Mouse (Mus musculus) T-cell, adult 2 months (primary cell): ENCODE measurements at regions not wholly inside any gene's neighbourhood (a gene's known extent, or its start where the extent isn't known, plus 50 kb on each side); places are given as distances from the start of the nearest gene placed in this dataset.

ENCODE experiments used
- DNase-seq: peaks from one replicate; pipeline ENCODE4 v3.0.0; 2022; ENCODE audit warnings: low spot score

- DNase-seq: no peak
Observed at GRCm38 (mm10) chr14:76302322-76302991, 112.3 kb upstream of the Tsc22d1 start.

- no peak for DNase-seq
Observed at GRCm38 (mm10) chr14:76307603-76308002, 107.2 kb upstream of the Tsc22d1 start.

- no peak for DNase-seq
Observed at GRCm38 (mm10) chr14:76308188-76308812, 106.5 kb upstream of the Tsc22d1 start.

- no peak for DNase-seq
Observed at GRCm38 (mm10) chr14:76309606-76310005, 105.2 kb upstream of the Tsc22d1 start.

GRCm38 (mm10) chr14:76310278-76310677 is 104.5 kb upstream of the Tsc22d1 start:
- no peak for DNase-seq

- DNase-seq: no peak
Observed at GRCm38 (mm10) chr14:76313424-76314190, 101.2 kb upstream of the Tsc22d1 start.

- DNase-seq: no peak
Observed at GRCm38 (mm10) chr14:76318438-76318837, 96.3 kb upstream of the Tsc22d1 start.

- DNase-seq: no peak
Observed at GRCm38 (mm10) chr14:76324246-76324645, 90.5 kb upstream of the Tsc22d1 start.

- no peak for DNase-seq
Observed at GRCm38 (mm10) chr14:76329983-76330382, 84.8 kb upstream of the Tsc22d1 start.

- no peak for DNase-seq
Observed at GRCm38 (mm10) chr14:76331497-76332335, 83.0 kb upstream of the Tsc22d1 start.

GRCm38 (mm10) chr14:76332336-76332703 is 82.4 kb upstream of the Tsc22d1 start:
- DNase-seq: no peak

GRCm38 (mm10) chr14:76340789-76341188 is 74.0 kb upstream of the Tsc22d1 start:
- no peak for DNase-seq

GRCm38 (mm10) chr14:76341226-76341625 is 73.5 kb upstream of the Tsc22d1 start:
- no peak for DNase-seq

GRCm38 (mm10) chr14:76351856-76352255 is 62.9 kb upstream of the Tsc22d1 start:
- no peak for DNase-seq

GRCm38 (mm10) chr14:76356161-76356560 is 58.6 kb upstream of the Tsc22d1 start:
- DNase-seq: no peak

GRCm38 (mm10) chr14:76359837-76360410 is 54.8 kb upstream of the Tsc22d1 start:
- DNase-seq: no peak

GRCm38 (mm10) chr14:76364034-76364433 is 50.7 kb upstream of the Tsc22d1 start:
- DNase-seq: no peak
